Mouse (Mus musculus): Measurements from ENCODE around the gene Ankrd31.

- TF ChIP-seq CTCF (conservative IDR thresholded peaks at IDR 0.05; ENCODE audit: low read length) = no peak
- TF ChIP-seq NANOG (IDR thresholded peaks at IDR 0.05; ENCODE audit: borderline replicate concordance, low read length) = no peak
Observed at GRCm38 (mm10) chr13:96906717-96907116, 158.6 kb downstream of the Ankrd31 start.

Data from E14TG2a.4 (cell line).